Mouse (Mus musculus): ENCODE results near the gene Ccdc106. TPM values are rescaled to one million over a fixed set of nuclear protein-coding genes. Genes with fewer than 3 reads are reported as not detected.
"Not testable (repeated sequence)": the region's sequence is repeated elsewhere in the genome, so short reads cannot be mapped to it uniquely, and the experiment has no call there.

The Ccdc106 gene
- total and polyA plus RNA-seq, 2 experiments from 2014 or later: 0.85 to 2.8 TPM

GRCm38 (mm10) chr7:4996003-4996895, 24.1 kb upstream of the Ccdc106 start, which contains the start of gene Zfp579:
Gene Zfp579 (minus strand): TSS chr7:4996158.
- 3% methylated on average over 13 of the region's 26 CpGs for WGBS

GRCm38 (mm10) chr7:4996934-4997333, 23.4 kb upstream of the Ccdc106 start:
- Histone ChIP-seq H3K36me3 (replicated peaks; ENCODE audit: control insufficient read depth, insufficient read depth, low read length) (peaks cover 14% of the 10 kb centered on the region), H3K4me1 (ENCODE audit: control insufficient read depth, insufficient read depth) (peaks cover 12% of the 10 kb centered on the region), H3K27me3 (ENCODE audit: control insufficient read depth, insufficient read depth, low read length) (0 out of 2 replicates have a peak, but pooled peaks cover 8% of the 10 kb centered on the region), H3K27ac (ENCODE audit: low read depth) (peak overlapping the region; percentile 65), H3K9ac (replicated peaks; ENCODE audit: low read depth, low read length) (no peak overlapping the region), H3K4me3 (ENCODE audit: low read depth, low read length) (peak overlapping the region; percentile 68; the same call in 1 of the 2 replicates), H3K4me2 (ENCODE audit: low read depth, low read length) (peak overlapping the region; percentile 98), H3K9me3 (replicated peaks; ENCODE audit: control insufficient read depth, low read length) (no peaks in the 10 kb centered on the region)
- WGBS: 42% methylated on average over 5 of the region's 8 CpGs
- DNase-seq (ENCODE audit: low spot score): no peak
- TF ChIP-seq CTCF (IDR thresholded peaks at IDR 0.05; ENCODE audit: low read depth) (no peak), EP300 (IDR thresholded peaks at IDR 0.05; ENCODE audit: low read depth) (no peak)
- ATAC-seq (ENCODE audit: insufficient read depth, low read depth): no peak

More at GRCm38 (mm10) chr7:4996003-4996895, 24.1 kb upstream of the Ccdc106 start, which contains the start of gene Zfp579:
- H3K36me3 ChIP-seq (replicated peaks; ENCODE audit: control insufficient read depth, insufficient read depth, low read length): peaks cover 14% of the 10 kb centered on the region
- DNase-seq (ENCODE audit: low spot score) (peak; percentile 86), ATAC-seq (ENCODE audit: insufficient read depth, low read depth) (peak; percentile 87)
- H3K4me2 ChIP-seq (ENCODE audit: low read depth, low read length): peak within 1 kb of the TSS; percentile 98
- peak within 1 kb of the TSS; percentile 68 for H3K4me3 ChIP-seq (ENCODE audit: low read depth, low read length)
- no peak for TF ChIP-seq EP300 (IDR thresholded peaks at IDR 0.05; ENCODE audit: low read depth)
- TF ChIP-seq CTCF (IDR thresholded peaks at IDR 0.05; ENCODE audit: low read depth): no peak
- peak within 1 kb of the TSS; percentile 65 for H3K27ac ChIP-seq (ENCODE audit: low read depth)
- no peaks in the 10 kb centered on the region for H3K9me3 ChIP-seq (replicated peaks; ENCODE audit: control insufficient read depth, low read length)
- H3K9ac ChIP-seq (replicated peaks; ENCODE audit: low read depth, low read length): peak within 1 kb of the TSS; percentile 88
- 0 out of 2 replicates have a peak, but pooled peaks cover 8% of the 10 kb centered on the region for H3K27me3 ChIP-seq (ENCODE audit: control insufficient read depth, insufficient read depth, low read length)
- H3K4me1 ChIP-seq (ENCODE audit: control insufficient read depth, insufficient read depth): peaks cover 12% of the 10 kb centered on the region

GRCm38 (mm10) chr7:4999876-5000275, 20.5 kb upstream of the Ccdc106 start:
- DNase-seq (ENCODE audit: low spot score): no peak
- WGBS: 63% methylated on average over 2 of the region's 2 CpGs

GRCm38 (mm10) chr7:5002876-5003275, 17.5 kb upstream of the Ccdc106 start:
- WGBS: 57% methylated on average over 8 of the region's 8 CpGs
- not testable (repeated sequence) for H3K9me3 ChIP-seq (replicated peaks; ENCODE audit: control insufficient read depth, low read length); H3K4me2 ChIP-seq (ENCODE audit: low read depth, low read length); ATAC-seq (ENCODE audit: insufficient read depth, low read depth); H3K27ac ChIP-seq (ENCODE audit: low read depth); H3K9ac ChIP-seq (replicated peaks; ENCODE audit: low read depth, low read length); H3K4me3 ChIP-seq (ENCODE audit: low read depth, low read length); H3K4me1 ChIP-seq (ENCODE audit: control insufficient read depth, insufficient read depth); H3K27me3 ChIP-seq (ENCODE audit: control insufficient read depth, insufficient read depth, low read length); DNase-seq (ENCODE audit: low spot score)
- H3K36me3 ChIP-seq (replicated peaks; ENCODE audit: control insufficient read depth, insufficient read depth, low read length): peaks cover 16% of the 10 kb centered on the region

More at GRCm38 (mm10) chr7:4999876-5000275, 20.5 kb upstream of the Ccdc106 start:
- TF ChIP-seq CTCF (IDR thresholded peaks at IDR 0.05; ENCODE audit: low read depth) (0 out of 2 replicates have a peak, but pooled peaks have one; percentile 24), EP300 (IDR thresholded peaks at IDR 0.05; ENCODE audit: low read depth) (no peak)
- Histone ChIP-seq H3K4me3 (ENCODE audit: low read depth, low read length) (no peak overlapping the region), H3K27me3 (ENCODE audit: control insufficient read depth, insufficient read depth, low read length) (no peaks in the 10 kb centered on the region), H3K27ac (ENCODE audit: low read depth) (no peak overlapping the region), H3K9me3 (replicated peaks; ENCODE audit: control insufficient read depth, low read length) (no peaks in the 10 kb centered on the region), H3K4me1 (ENCODE audit: control insufficient read depth, insufficient read depth) (peaks cover 12% of the 10 kb centered on the region), H3K9ac (replicated peaks; ENCODE audit: low read depth, low read length) (no peak overlapping the region), H3K36me3 (replicated peaks; ENCODE audit: control insufficient read depth, insufficient read depth, low read length) (no peaks in the 10 kb centered on the region), H3K4me2 (ENCODE audit: low read depth, low read length) (no peak overlapping the region)
- ATAC-seq (ENCODE audit: insufficient read depth, low read depth): no peak

GRCm38 (mm10) chr7:5008229-5008628, 12.1 kb upstream of the Ccdc106 start:
- TF ChIP-seq EP300 (IDR thresholded peaks at IDR 0.05; ENCODE audit: low read depth): no peak
- no peak for TF ChIP-seq CTCF (IDR thresholded peaks at IDR 0.05; ENCODE audit: low read depth)
- no peak overlapping the region for H3K4me2 ChIP-seq (ENCODE audit: low read depth, low read length)
- no peak for ATAC-seq (ENCODE audit: insufficient read depth, low read depth)
- H3K4me3 ChIP-seq (ENCODE audit: low read depth, low read length): no peak overlapping the region
- no peak for DNase-seq (ENCODE audit: low spot score)
- WGBS: 97% methylated on average over 25 of the region's 26 CpGs
- no peaks in the 10 kb centered on the region for H3K4me1 ChIP-seq (ENCODE audit: control insufficient read depth, insufficient read depth)
- no peaks in the 10 kb centered on the region for H3K27me3 ChIP-seq (ENCODE audit: control insufficient read depth, insufficient read depth, low read length)
- H3K9me3 ChIP-seq (replicated peaks; ENCODE audit: control insufficient read depth, low read length): no peaks in the 10 kb centered on the region
- H3K36me3 ChIP-seq (replicated peaks; ENCODE audit: control insufficient read depth, insufficient read depth, low read length): peaks cover 65% of the 10 kb centered on the region
- H3K9ac ChIP-seq (replicated peaks; ENCODE audit: low read depth, low read length): no peak overlapping the region
- H3K27ac ChIP-seq (ENCODE audit: low read depth): no peak overlapping the region

Measured in heart, postnatal 0 days (tissue).